Mouse (Mus musculus) limb, embryonic 10.5 days (tissue): ENCODE measurements at regions not wholly inside any gene's neighbourhood (a gene's known extent, or its start where the extent isn't known, plus 50 kb on each side); places are given as distances from the start of the nearest gene placed in this dataset.
"Not testable (repeated sequence)": the region's sequence is repeated elsewhere in the genome, so short reads cannot be mapped to it uniquely, and the experiment has no call there.

Experiments
- DNase-seq: peaks from one replicate; pipeline ENCODE4 v3.0.0-alpha.2; 2017; ENCODE audit warnings: low spot score
- H3K27ac ChIP-seq: fragments of 300-500 bp; sonication (generic); 2 replicates; pipeline ENCODE4 v1.5.1; 2016; ENCODE audit warnings: mild to moderate bottlenecking
- H3K27me3 ChIP-seq: fragments of 300-500 bp; sonication (generic); 2 replicates; pipeline ENCODE4 v1.6.1; 2016; ENCODE audit warnings: low read depth, mild to moderate bottlenecking; ENCODE audit not compliant: poor library complexity, severe bottlenecking
- H3K36me3 ChIP-seq: fragments of 300-500 bp; sonication (generic); 2 replicates; pipeline ENCODE4 v1.6.1; 2016; ENCODE audit warnings: mild to moderate bottlenecking, moderate library complexity
- H3K4me1 ChIP-seq: fragments of 300-500 bp; sonication (generic); 2 replicates; pipeline ENCODE4 v1.6.1; 2016
- H3K4me3 ChIP-seq: fragments of 300-500 bp; sonication (generic); 2 replicates; pipeline ENCODE4 v1.5.1; 2016; ENCODE audit warnings: mild to moderate bottlenecking, moderate library complexity
- H3K9me3 ChIP-seq: fragments of 300-500 bp; sonication (generic); replicated peaks from 2 replicates; pipeline ENCODE4 v1.6.1; 2016; ENCODE audit warnings: mild to moderate bottlenecking
- WGBS: fragments of 180-500 bp; shearing (Covaris S2); methylation state at CpG from one replicate; pipeline ENCODE4 v1.1.7; 2016; 5-methylcytosine and 5-hydroxymethylcytosine counted together

- H3K27me3 ChIP-seq, H3K9me3 ChIP-seq, H3K4me1 ChIP-seq, H3K4me3 ChIP-seq, DNase-seq, H3K27ac ChIP-seq, H3K36me3 ChIP-seq: not testable (repeated sequence)
- no CpG with 5 or more reads among the region's 1 CpGs for WGBS
Measured at GRCm38 (mm10) chr14:52941747-52942146, 446.2 kb upstream of the Olfr1507 start.

GRCm38 (mm10) chr14:52920138-52920537, 424.6 kb upstream of the Olfr1507 start:
- H3K4me3 ChIP-seq, H3K4me1 ChIP-seq, DNase-seq, H3K9me3 ChIP-seq, H3K27me3 ChIP-seq, H3K36me3 ChIP-seq, H3K27ac ChIP-seq: not testable (repeated sequence)
- no CpG with 5 or more reads among the region's 5 CpGs for WGBS

DNA sequence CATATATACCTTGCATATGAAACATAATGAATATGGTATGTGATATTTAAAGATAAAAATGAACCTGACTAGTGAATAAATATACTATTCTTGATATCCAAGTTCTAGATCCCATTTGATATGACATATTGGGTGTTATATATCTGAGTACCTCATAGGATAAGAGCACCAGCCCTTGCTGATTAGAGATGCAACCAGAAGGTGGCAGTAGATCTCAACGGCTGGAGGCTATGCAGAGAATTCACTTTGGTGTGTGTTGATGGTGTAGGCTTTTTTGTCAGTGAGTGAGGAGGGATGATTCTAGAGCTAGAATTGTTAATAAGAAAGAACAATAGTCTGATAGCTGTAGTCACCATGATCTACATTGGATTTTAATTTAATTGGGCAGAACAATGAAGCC, 418.3 kb upstream of the Olfr1507 start:
- WGBS = no CpG with 5 or more reads among the region's 1 CpGs
- not testable (repeated sequence) for DNase-seq, H3K4me3 ChIP-seq

GRCm38 (mm10) chr14:52899629-52900028, 404.1 kb upstream of the Olfr1507 start:
- not testable (repeated sequence) for H3K36me3 ChIP-seq, H3K4me3 ChIP-seq, H3K27ac ChIP-seq, DNase-seq, H3K4me1 ChIP-seq, H3K27me3 ChIP-seq, H3K9me3 ChIP-seq
- WGBS = no CpG with 5 or more reads among the region's 3 CpGs

More for the DNA sequence above, 418.3 kb upstream of the Olfr1507 start:
- H3K27me3 ChIP-seq, H3K27ac ChIP-seq, H3K9me3 ChIP-seq, H3K36me3 ChIP-seq, H3K4me1 ChIP-seq: not testable (repeated sequence)

DNA sequence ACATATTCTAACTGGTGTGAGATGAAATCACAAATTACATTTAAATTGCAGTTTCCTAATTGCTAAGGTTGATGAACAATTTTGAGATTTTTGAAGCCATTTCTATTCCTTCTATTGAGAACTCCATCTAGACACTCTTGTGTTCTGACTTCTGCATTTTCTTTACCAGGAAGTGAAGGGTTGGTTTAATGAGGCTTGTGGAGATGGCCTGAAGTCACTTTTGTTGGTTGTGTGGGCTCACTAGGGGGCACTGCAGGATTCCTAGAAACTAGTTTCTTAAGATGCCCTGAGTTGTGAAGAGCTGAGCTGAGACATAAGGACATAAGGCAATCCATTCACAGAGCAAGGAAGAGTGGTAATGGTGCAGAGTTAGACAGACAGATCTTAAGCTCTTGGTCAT, 402.8 kb upstream of the Olfr1507 start:
- H3K4me3 ChIP-seq, H3K27me3 ChIP-seq, H3K9me3 ChIP-seq, H3K27ac ChIP-seq, DNase-seq, H3K36me3 ChIP-seq, H3K4me1 ChIP-seq: not testable (repeated sequence)

DNA sequence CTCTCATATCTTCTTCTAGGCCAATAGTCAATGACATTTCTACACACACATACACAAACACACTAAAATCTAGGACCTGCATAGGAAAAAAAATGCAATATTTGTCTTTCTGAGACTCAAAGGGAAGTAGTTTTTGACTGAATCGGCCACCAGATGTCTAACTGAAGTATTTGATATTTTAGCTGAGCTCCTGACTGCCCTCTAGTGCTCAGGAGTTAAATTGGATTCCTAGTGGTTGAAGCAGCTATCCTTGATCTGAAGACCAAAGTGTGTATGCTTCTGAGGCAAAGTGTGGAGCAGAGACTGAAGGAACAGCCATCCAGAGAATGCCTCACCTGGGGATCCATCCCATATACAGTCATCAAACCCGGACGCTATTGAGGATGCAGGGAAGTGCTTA, 384.4 kb upstream of the Olfr1507 start:
- no CpG with 5 or more reads among the region's 3 CpGs for WGBS
- H3K4me3 ChIP-seq, H3K36me3 ChIP-seq, H3K4me1 ChIP-seq, H3K27me3 ChIP-seq, DNase-seq, H3K27ac ChIP-seq, H3K9me3 ChIP-seq: not testable (repeated sequence)

- not testable (repeated sequence) for H3K27me3 ChIP-seq, H3K4me3 ChIP-seq, H3K36me3 ChIP-seq, DNase-seq, H3K4me1 ChIP-seq, H3K9me3 ChIP-seq, H3K27ac ChIP-seq
- no CpG with 5 or more reads among the region's 3 CpGs for WGBS
Measured at GRCm38 (mm10) chr14:52863841-52864240, 368.3 kb upstream of the Olfr1507 start.

DNA sequence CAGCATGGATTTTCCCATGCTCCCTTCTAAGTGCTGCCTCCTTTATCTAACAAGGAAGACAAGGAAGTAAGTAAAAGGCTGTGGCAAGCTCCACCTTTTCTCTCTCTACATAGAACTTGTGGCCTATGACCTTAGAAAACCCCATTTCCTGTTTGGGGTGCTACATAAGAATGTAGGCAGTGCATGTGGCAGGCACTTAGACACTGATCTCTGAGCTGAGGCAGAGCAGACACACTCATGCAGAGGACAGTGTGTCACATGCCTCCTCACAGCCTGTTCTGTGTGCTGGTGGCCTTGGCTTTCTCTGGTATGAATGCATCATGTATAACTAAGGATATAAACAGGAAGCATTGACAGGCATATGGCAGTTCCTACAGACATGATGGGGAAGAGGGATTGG, 367.6 kb upstream of the Olfr1507 start:
- not testable (repeated sequence) for H3K27ac ChIP-seq, H3K27me3 ChIP-seq, H3K9me3 ChIP-seq

GRCm38 (mm10) chr14:52862491-52862890, 366.9 kb upstream of the Olfr1507 start:
- H3K27ac ChIP-seq, H3K9me3 ChIP-seq, H3K27me3 ChIP-seq, DNase-seq, H3K4me1 ChIP-seq, H3K36me3 ChIP-seq, H3K4me3 ChIP-seq: not testable (repeated sequence)
- 71% methylated on average over 12 of the region's 20 CpGs for WGBS

More for the DNA sequence above, 367.6 kb upstream of the Olfr1507 start:
- not testable (repeated sequence) for H3K4me3 ChIP-seq, DNase-seq, H3K36me3 ChIP-seq, H3K4me1 ChIP-seq

- not testable (repeated sequence) for H3K36me3 ChIP-seq, H3K4me1 ChIP-seq, H3K27me3 ChIP-seq, H3K9me3 ChIP-seq, DNase-seq, H3K27ac ChIP-seq, H3K4me3 ChIP-seq
- no CpG with 5 or more reads among the region's 2 CpGs for WGBS
Measured at GRCm38 (mm10) chr14:52855339-52855738, 359.8 kb upstream of the Olfr1507 start.

DNA sequence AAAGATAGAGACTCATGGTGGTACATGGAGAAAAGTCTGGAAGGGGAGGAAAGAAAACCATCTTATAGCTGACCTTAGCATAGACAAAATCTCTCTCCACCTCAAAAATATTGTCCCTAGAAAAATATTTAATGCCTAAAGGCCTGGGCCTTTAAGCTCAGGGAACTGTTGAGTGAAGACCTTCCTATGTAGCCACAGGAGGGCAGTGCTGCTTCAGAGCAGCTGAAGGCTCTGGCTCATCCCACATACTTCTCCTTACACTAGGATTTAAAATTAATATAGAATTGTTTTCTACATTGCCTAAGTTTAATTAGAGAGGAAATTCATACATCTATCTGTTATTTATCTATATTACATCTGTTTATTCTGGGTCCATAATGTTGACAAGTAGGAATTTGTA, 358.0 kb upstream of the Olfr1507 start:
- H3K4me1 ChIP-seq, H3K36me3 ChIP-seq, H3K4me3 ChIP-seq, H3K9me3 ChIP-seq, H3K27me3 ChIP-seq, DNase-seq, H3K27ac ChIP-seq: not testable (repeated sequence)

GRCm38 (mm10) chr14:52847970-52848369, 352.4 kb upstream of the Olfr1507 start:
- DNase-seq, H3K4me3 ChIP-seq, H3K36me3 ChIP-seq, H3K27me3 ChIP-seq, H3K27ac ChIP-seq, H3K4me1 ChIP-seq, H3K9me3 ChIP-seq: not testable (repeated sequence)
- WGBS = no CpG with 5 or more reads among the region's 2 CpGs

- not testable (repeated sequence) for H3K4me1 ChIP-seq, H3K9me3 ChIP-seq, H3K36me3 ChIP-seq, H3K27me3 ChIP-seq, H3K4me3 ChIP-seq, DNase-seq, H3K27ac ChIP-seq
- WGBS = no CpG with 5 or more reads among the region's 1 CpGs
Measured at GRCm38 (mm10) chr14:52824005-52824404, 328.5 kb upstream of the Olfr1507 start.

DNA sequence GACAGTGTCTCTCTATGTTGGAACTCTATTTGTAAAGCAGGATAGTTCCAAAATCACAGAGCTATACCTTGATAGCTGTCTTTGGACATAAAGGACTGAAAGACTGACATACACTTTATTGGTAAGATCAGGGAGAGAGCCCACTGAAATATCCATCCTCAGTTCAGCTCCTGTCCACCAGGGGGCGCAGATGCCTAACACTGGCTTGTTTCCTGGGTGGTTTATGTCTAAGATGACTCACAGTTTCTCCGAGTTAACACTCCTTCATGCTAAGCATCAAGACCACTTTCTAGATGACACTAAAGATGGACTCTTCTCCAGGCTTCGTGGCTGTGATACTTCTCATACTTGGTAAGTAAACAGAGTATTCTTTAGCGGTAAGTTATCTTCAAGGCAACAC, 326.1 kb upstream of the Olfr1507 start:
- DNase-seq, H3K27ac ChIP-seq, H3K27me3 ChIP-seq, H3K4me1 ChIP-seq, H3K9me3 ChIP-seq, H3K4me3 ChIP-seq, H3K36me3 ChIP-seq: not testable (repeated sequence)
- WGBS = no CpG with 5 or more reads among the region's 4 CpGs

DNA sequence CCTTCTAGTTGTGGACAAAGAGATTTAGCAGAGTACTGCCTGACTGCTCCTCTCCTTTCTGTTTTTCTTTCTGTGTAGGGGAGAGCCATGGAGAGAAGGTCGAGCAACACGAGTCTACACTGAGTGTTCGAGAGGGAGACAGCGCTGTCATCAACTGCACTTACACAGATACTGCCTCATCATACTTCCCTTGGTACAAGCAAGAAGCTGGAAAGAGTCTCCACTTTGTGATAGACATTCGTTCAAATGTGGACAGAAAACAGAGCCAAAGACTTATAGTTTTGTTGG, 315.5 kb upstream of the Olfr1507 start:
- H3K36me3 ChIP-seq, H3K27ac ChIP-seq, H3K4me1 ChIP-seq, H3K4me3 ChIP-seq, H3K27me3 ChIP-seq, DNase-seq, H3K9me3 ChIP-seq: not testable (repeated sequence)
- 86% methylated on average over 4 of the region's 5 CpGs for WGBS
